ENCODE assay signal across 8 mouse cellular contexts in genomic region chr2:153242156-153242555, GRCm38 (mm10). TPM values are rescaled to one million over a fixed set of nuclear protein-coding genes. Genes with fewer than 3 reads are reported as not detected.
DNase-seq lines count a peak whose midpoint lies in the region; ATAC-seq and TF ChIP-seq lines count a peak whose summit lies in the region.

No protein-coding gene starts in this region.

- H3K4me3 ChIP-seq in heart, postnatal 0 days (ENCODE audit: low read depth, low read length): peak overlapping the region; percentile 80
- peak overlapping the region; percentile 76 for H3K4me3 ChIP-seq in bone marrow, adult 2 months (replicated peaks; ENCODE audit: control insufficient read depth, low read depth, low read length)
- H3K4me3 ChIP-seq in hindbrain, embryonic 13.5 days: peak overlapping the region; percentile 96
- peak overlapping the region; percentile 81 for H3K4me3 ChIP-seq in midbrain, embryonic 15.5 days

- no peaks in the 10 kb centered on the region for H3K9me3 ChIP-seq in heart, postnatal 0 days (replicated peaks; ENCODE audit: control insufficient read depth, low read length)
- H3K9me3 ChIP-seq in hindbrain, embryonic 13.5 days: no peaks in the 10 kb centered on the region
- H3K9me3 ChIP-seq in midbrain, embryonic 15.5 days: no peaks in the 10 kb centered on the region

- peaks cover 15% of the 10 kb centered on the region; the same call in 1 of the 2 replicates for H3K36me3 ChIP-seq in heart, postnatal 0 days (replicated peaks; ENCODE audit: control insufficient read depth, insufficient read depth, low read length)
- peaks cover 22% of the 10 kb centered on the region; the same call in 1 of the 2 replicates for H3K36me3 ChIP-seq in hindbrain, embryonic 13.5 days
- 0 out of 2 replicates have a peak, but pooled peaks cover 5% of the 10 kb centered on the region for H3K36me3 ChIP-seq in midbrain, embryonic 15.5 days (replicated peaks)

- no peak for TF ChIP-seq CTCF in heart, postnatal 0 days (IDR thresholded peaks at IDR 0.05; ENCODE audit: low read depth)
- TF ChIP-seq CTCF in bone marrow, adult 2 months (IDR thresholded peaks at IDR 0.05; ENCODE audit: control insufficient read depth, insufficient read depth, low read length): no peak

- H3K4me1 ChIP-seq in heart, postnatal 0 days (ENCODE audit: control insufficient read depth, insufficient read depth): peaks cover 26% of the 10 kb centered on the region
- H3K4me1 ChIP-seq in bone marrow, adult 2 months (ENCODE audit: control insufficient read depth, insufficient read depth, low read length): peaks cover 6% of the 10 kb centered on the region
- H3K4me1 ChIP-seq in hindbrain, embryonic 13.5 days (replicated peaks): peaks cover 64% of the 10 kb centered on the region
- peaks cover 49% of the 10 kb centered on the region for H3K4me1 ChIP-seq in midbrain, embryonic 15.5 days

- no peak for ATAC-seq in heart, postnatal 0 days (ENCODE audit: insufficient read depth, low read depth)
- no peak for ATAC-seq in hindbrain, embryonic 13.5 days (ENCODE audit: low FRiP score)
- no peak for ATAC-seq in midbrain, embryonic 15.5 days (replicated peaks)
- ATAC-seq in activated CD4-positive, CD25-positive, alpha-beta regulatory T cell, adult 4 months: no peak

- H3K9ac ChIP-seq in heart, postnatal 0 days (replicated peaks; ENCODE audit: low read depth, low read length): peak overlapping the region; percentile 90
- peak overlapping the region; percentile 99 for H3K9ac ChIP-seq in hindbrain, embryonic 13.5 days
- H3K9ac ChIP-seq in midbrain, embryonic 15.5 days: peak overlapping the region; percentile 89

- TF ChIP-seq EP300 in heart, postnatal 0 days (IDR thresholded peaks at IDR 0.05; ENCODE audit: low read depth): no peak

- H3K27me3 ChIP-seq in heart, postnatal 0 days (ENCODE audit: control insufficient read depth, insufficient read depth, low read length): no peaks in the 10 kb centered on the region
- no peaks in the 10 kb centered on the region for H3K27me3 ChIP-seq in hindbrain, embryonic 13.5 days
- no peaks in the 10 kb centered on the region for H3K27me3 ChIP-seq in midbrain, embryonic 15.5 days (replicated peaks)

- DNase-seq in heart, postnatal 0 days (ENCODE audit: low spot score): no peak
- no peak for DNase-seq in heart, postnatal 4 days
- DNase-seq in spleen, adult 12 weeks (ENCODE audit: low spot score): no peak
- no peak for DNase-seq in spleen, adult 18-20 months

- peak overlapping the region; percentile 76 for H3K4me2 ChIP-seq in heart, postnatal 0 days (ENCODE audit: low read depth, low read length)
- H3K4me2 ChIP-seq in hindbrain, embryonic 13.5 days: peak overlapping the region; percentile 86
- peak overlapping the region; percentile 87 for H3K4me2 ChIP-seq in midbrain, embryonic 15.5 days

- H3K27ac ChIP-seq in heart, postnatal 0 days (ENCODE audit: low read depth): no peak overlapping the region
- H3K27ac ChIP-seq in bone marrow, adult 2 months (ENCODE audit: control insufficient read depth, insufficient read depth, low read depth, low read length, poor library complexity): no peak overlapping the region; the same call in 1 of the 2 replicates
- no peak overlapping the region; the same call in 1 of the 2 replicates for H3K27ac ChIP-seq in hindbrain, embryonic 13.5 days
- 0 out of 2 replicates have a peak overlapping the region, but pooled peaks have one; percentile 0 for H3K27ac ChIP-seq in midbrain, embryonic 15.5 days

- TF ChIP-seq POLR2A in bone marrow, adult 2 months (IDR thresholded peaks at IDR 0.05; ENCODE audit: borderline replicate concordance, control insufficient read depth, low read depth, low read length): no peak

- 64% methylated on average over 6 of the region's 6 CpGs for WGBS in heart, postnatal 0 days
- 56% methylated on average over 6 of the region's 6 CpGs for WGBS in bone marrow, adult 2 months
- WGBS in hindbrain, embryonic 13.5 days: 66% methylated on average over 6 of the region's 6 CpGs
- WGBS in midbrain, embryonic 15.5 days: 61% methylated on average over 6 of the region's 6 CpGs

RNA-seq across cellular contexts. Expression of gene Pofut1, which starts 0.8 kb away (rescaled TPM):
- 26.3 and 28.6 TPM in 2 replicates for total RNA-seq in heart, postnatal 0 days (2014; rRNA removed; ENCODE audit: low replicate concordance)
- polyA plus RNA-seq in heart, postnatal 0 days (2015; fragmentation: Nextera tagmentation; extraction: Ambion mirVana): 2.4 and 2.5 TPM in 2 replicates
- total RNA-seq in heart, postnatal 4 days (2021): 10 to 100 TPM; 21.8 to 25.0 TPM
- polyA plus RNA-seq in bone marrow, adult 2 months (2011; ENCODE audit: insufficient read depth, insufficient read length, low replicate concordance, missing spikeins): 8.2 and 12.6 TPM in 2 replicates
- 5.5 and 6.3 TPM in 2 replicates for polyA plus RNA-seq in hindbrain, embryonic 13.5 days (2015; fragmentation: Nextera tagmentation; extraction: Ambion mirVana)
- polyA plus RNA-seq in midbrain, embryonic 15.5 days (2015; fragmentation: Nextera tagmentation; extraction: Ambion mirVana): 5.2 and 6.2 TPM in 2 replicates
- polyA plus RNA-seq in activated CD4-positive, CD25-positive, alpha-beta regulatory T cell, adult 4 months (2017; shearing (Covaris generic)): 1 to 10 TPM; 8.8 to 9.4 TPM

RNA-seq across cellular contexts. Expression of gene Plagl2, which starts 0.9 kb away (rescaled TPM):
- total RNA-seq in heart, postnatal 0 days (2014; rRNA removed; ENCODE audit: low replicate concordance): 6.3 and 6.5 TPM in 2 replicates
- polyA plus RNA-seq in heart, postnatal 0 days (2015; fragmentation: Nextera tagmentation; extraction: Ambion mirVana): 2.4 and 2.6 TPM in 2 replicates
- 1 to 10 TPM; 8.4 to 9.7 TPM for total RNA-seq in heart, postnatal 4 days (2021)
- 8.8 and 10.8 TPM in 2 replicates for polyA plus RNA-seq in bone marrow, adult 2 months (2011; ENCODE audit: insufficient read depth, insufficient read length, low replicate concordance, missing spikeins)
- polyA plus RNA-seq in hindbrain, embryonic 13.5 days (2015; fragmentation: Nextera tagmentation; extraction: Ambion mirVana): 7.2 and 8.1 TPM in 2 replicates
- polyA plus RNA-seq in midbrain, embryonic 15.5 days (2015; fragmentation: Nextera tagmentation; extraction: Ambion mirVana): 6.5 and 7.4 TPM in 2 replicates
- 10 to 100 TPM; 20.9 to 26.3 TPM for polyA plus RNA-seq in activated CD4-positive, CD25-positive, alpha-beta regulatory T cell, adult 4 months (2017; shearing (Covaris generic))

RNA-seq across cellular contexts. Expression of gene Tspyl3, which starts 16.9 kb away (rescaled TPM):
- total RNA-seq in heart, postnatal 0 days (2014; rRNA removed; ENCODE audit: low replicate concordance): 0.95 and 5.1 TPM in 2 replicates
- polyA plus RNA-seq in heart, postnatal 0 days (2015; fragmentation: Nextera tagmentation; extraction: Ambion mirVana): 2.5 and 2.7 TPM in 2 replicates
- total RNA-seq in heart, postnatal 4 days (2021): 1 to 10 TPM; 2.7 to 3.0 TPM
- polyA plus RNA-seq in bone marrow, adult 2 months (2011; ENCODE audit: insufficient read depth, insufficient read length, low replicate concordance, missing spikeins): 2.5 and 5.5 TPM in 2 replicates
- polyA plus RNA-seq in hindbrain, embryonic 13.5 days (2015; fragmentation: Nextera tagmentation; extraction: Ambion mirVana): 25.7 and 28.6 TPM in 2 replicates
- polyA plus RNA-seq in midbrain, embryonic 15.5 days (2015; fragmentation: Nextera tagmentation; extraction: Ambion mirVana): 49.2 and 49.7 TPM in 2 replicates
- 10 to 100 TPM; 25.3 to 25.6 TPM for polyA plus RNA-seq in activated CD4-positive, CD25-positive, alpha-beta regulatory T cell, adult 4 months (2017; shearing (Covaris generic))

RNA-seq across cellular contexts. Expression of gene Kif3b, which starts 49.1 kb away (rescaled TPM):
- total RNA-seq in heart, postnatal 0 days (2014; rRNA removed; ENCODE audit: low replicate concordance): 6.5 and 8.7 TPM in 2 replicates
- polyA plus RNA-seq in heart, postnatal 0 days (2015; fragmentation: Nextera tagmentation; extraction: Ambion mirVana): 2.5 and 3.1 TPM in 2 replicates
- total RNA-seq in heart, postnatal 4 days (2021): 10 to 100 TPM; 12.9 to 13.4 TPM
- 6.3 and 10.9 TPM in 2 replicates for polyA plus RNA-seq in bone marrow, adult 2 months (2011; ENCODE audit: insufficient read depth, insufficient read length, low replicate concordance, missing spikeins)
- polyA plus RNA-seq in hindbrain, embryonic 13.5 days (2015; fragmentation: Nextera tagmentation; extraction: Ambion mirVana): 16.2 and 16.9 TPM in 2 replicates
- 24.6 and 24.7 TPM in 2 replicates for polyA plus RNA-seq in midbrain, embryonic 15.5 days (2015; fragmentation: Nextera tagmentation; extraction: Ambion mirVana)
- 10 to 100 TPM in 1 of 2 experiments, 1 to 10 TPM in 1; 9.4 to 11.1 TPM for polyA plus RNA-seq in activated CD4-positive, CD25-positive, alpha-beta regulatory T cell, adult 4 months (2017; shearing (Covaris generic))
